ENCODE assay signal across 23 mouse cellular contexts in genomic region chr8:22043706-22044105, GRCm38 (mm10). TPM values are rescaled to one million over a fixed set of nuclear protein-coding genes. Genes with fewer than 3 reads are reported as not detected.
DNase-seq lines count a peak whose midpoint lies in the region; ATAC-seq and TF ChIP-seq lines count a peak whose summit lies in the region.
"Had no signal": no experiment of that assay in that cellular context is flagged by ENCODE, and none has a peak within 500 bp of the region (broad histone marks: within the 10 kb centered on the region; RNA-seq: fewer than 3 reads in every experiment).

No protein-coding gene starts in this region.

- H3K9ac ChIP-seq in hindbrain, embryonic 11.5 days (ENCODE audit: low read depth, low read length): no peak overlapping the region
- H3K9ac ChIP-seq in hindbrain, embryonic 14.5 days: no peak overlapping the region
- peak overlapping the region; percentile 8 for H3K9ac ChIP-seq in ES-Bruce4 (ENCODE audit: low read depth, poor library complexity, severe bottlenecking)
- H3K9ac ChIP-seq in neural tube, embryonic 11.5 days (ENCODE audit: low read length): no peak overlapping the region
- H3K9ac ChIP-seq: forebrain, postnatal 0 days; heart, embryonic 15.5 days; limb, embryonic 13.5 days had no signal

- no peak for TF ChIP-seq POLR2A in ES-Bruce4 (IDR thresholded peaks at IDR 0.05; ENCODE audit: insufficient read depth, low read length)

- ATAC-seq in hindbrain, embryonic 11.5 days (ENCODE audit: low FRiP score): peak; percentile 28; the same call in 1 of the 2 replicates
- ATAC-seq in hindbrain, embryonic 14.5 days (ENCODE audit: low FRiP score): no peak
- no peak for ATAC-seq in neural tube, embryonic 11.5 days (ENCODE audit: insufficient read depth, low FRiP score, low TSS enrichment)
- ATAC-seq: forebrain, postnatal 0 days had no signal

- H3K36me3 ChIP-seq in hindbrain, embryonic 11.5 days (ENCODE audit: control insufficient read depth, insufficient read depth, low read length): no peaks in the 10 kb centered on the region
- no peaks in the 10 kb centered on the region for H3K36me3 ChIP-seq in hindbrain, embryonic 14.5 days (replicated peaks; ENCODE audit: control insufficient read depth, insufficient read depth)
- H3K36me3 ChIP-seq in ES-Bruce4 (ENCODE audit: control insufficient read depth, insufficient read depth, low read length, poor library complexity, severe bottlenecking): no peaks in the 10 kb centered on the region
- H3K36me3 ChIP-seq in neural tube, embryonic 11.5 days (ENCODE audit: control insufficient read depth, insufficient read depth, low read length): no peaks in the 10 kb centered on the region
- H3K36me3 ChIP-seq: forebrain, embryonic 10.5 days; heart, embryonic 15.5 days; limb, embryonic 13.5 days had no signal

- no peak for TF ChIP-seq CTCF in ES-Bruce4 (IDR thresholded peaks at IDR 0.05; ENCODE audit: low read depth, low read length)

- 46% methylated on average over 12 of the region's 12 CpGs for WGBS in hindbrain, embryonic 11.5 days
- WGBS in hindbrain, embryonic 14.5 days: 53% methylated on average over 12 of the region's 12 CpGs
- WGBS in neural tube, embryonic 11.5 days: 50% methylated on average over 12 of the region's 12 CpGs

- H3K27ac ChIP-seq in hindbrain, embryonic 11.5 days (ENCODE audit: low read depth, low read length): no peak overlapping the region
- H3K27ac ChIP-seq in hindbrain, embryonic 14.5 days: no peak overlapping the region
- no peak overlapping the region for H3K27ac ChIP-seq in ES-Bruce4 (ENCODE audit: insufficient read depth, low read length)
- H3K27ac ChIP-seq in neural tube, embryonic 11.5 days (ENCODE audit: low read depth, low read length): no peak overlapping the region
- H3K27ac ChIP-seq: forebrain, embryonic 10.5 days; heart, embryonic 15.5 days; limb, embryonic 13.5 days had no signal

- peak; percentile 29 for DNase-seq in hindbrain, embryonic 11.5 days (ENCODE audit: low spot score)
- DNase-seq in hindbrain, embryonic 14.5 days (ENCODE audit: low spot score): no peak
- peak; percentile 9 for DNase-seq in embryo, embryonic 11.5 days (ENCODE audit: low read depth, low spot score)
- DNase-seq in neural tube, embryonic 11.5 days (ENCODE audit: low spot score): peak; percentile 57
- DNase-seq in cerebellum, adult 9-11 months: no peak
- DNase-seq in spleen, postnatal 14 days (ENCODE audit: low spot score in 2 of 2): no peak
- no peak for DNase-seq in gastrocnemius, postnatal 4 days (ENCODE audit: low spot score in 2 of 2)
- DNase-seq: adrenal gland, postnatal 36 days; cerebellum, adult 18-20 months; cerebellum, postnatal 36 days; forebrain, postnatal 0 days; heart, postnatal 4 days; kidney, adult 8-10 months; kidney, postnatal 36 days; layer of hippocampus, adult 9-11 months; lung, adult 2 months; lung, postnatal 36 days; right cerebral cortex, postnatal 25 days; thymus, postnatal 14 days had no signal

- H3K4me3 ChIP-seq in hindbrain, embryonic 11.5 days (ENCODE audit: low read depth, low read length): no peak overlapping the region
- H3K4me3 ChIP-seq in hindbrain, embryonic 14.5 days (replicated peaks; ENCODE audit: low read length): no peak overlapping the region
- H3K4me3 ChIP-seq in ES-Bruce4 (ENCODE audit: low read depth, low read length): peak overlapping the region; percentile 12; the same call in 1 of the 2 replicates
- no peak overlapping the region for H3K4me3 ChIP-seq in neural tube, embryonic 11.5 days (ENCODE audit: low read depth, low read length)
- H3K4me3 ChIP-seq: forebrain, embryonic 10.5 days; heart, embryonic 15.5 days; limb, embryonic 13.5 days had no signal

- H3K4me1 ChIP-seq in hindbrain, embryonic 11.5 days (replicated peaks; ENCODE audit: control insufficient read depth, insufficient read depth, low read length): no peaks in the 10 kb centered on the region
- H3K4me1 ChIP-seq in hindbrain, embryonic 14.5 days (replicated peaks; ENCODE audit: control insufficient read depth, insufficient read depth, low read length): 0 out of 2 replicates have a peak, but pooled peaks cover 2% of the 10 kb centered on the region
- peaks cover 6% of the 10 kb centered on the region for H3K4me1 ChIP-seq in ES-Bruce4 (ENCODE audit: control insufficient read depth, insufficient read depth, low read length)
- 0 out of 2 replicates have a peak, but pooled peaks cover 3% of the 10 kb centered on the region for H3K4me1 ChIP-seq in neural tube, embryonic 11.5 days (ENCODE audit: control insufficient read depth, insufficient read depth, low read length)
- H3K4me1 ChIP-seq: limb, embryonic 13.5 days had no signal

- no peaks in the 10 kb centered on the region for H3K9me3 ChIP-seq in hindbrain, embryonic 11.5 days (ENCODE audit: control insufficient read depth, low read length)
- no peaks in the 10 kb centered on the region for H3K9me3 ChIP-seq in hindbrain, embryonic 14.5 days (ENCODE audit: control insufficient read depth, low read length)
- H3K9me3 ChIP-seq in ES-Bruce4 (replicated peaks; ENCODE audit: control insufficient read depth, insufficient read depth, low read length, poor library complexity, severe bottlenecking): no peaks in the 10 kb centered on the region
- H3K9me3 ChIP-seq in neural tube, embryonic 11.5 days (ENCODE audit: control insufficient read depth, low read length): no peaks in the 10 kb centered on the region
- H3K9me3 ChIP-seq: forebrain, embryonic 10.5 days; heart, embryonic 15.5 days; limb, embryonic 13.5 days had no signal

- TF ChIP-seq EP300 in ES-Bruce4 (IDR thresholded peaks at IDR 0.05; ENCODE audit: insufficient read depth, low read depth, low read length): no peak

- no peak overlapping the region for H3K4me2 ChIP-seq in hindbrain, embryonic 11.5 days (replicated peaks; ENCODE audit: low read depth, low read length)
- H3K4me2 ChIP-seq in hindbrain, embryonic 14.5 days (replicated peaks): no peak overlapping the region
- H3K4me2 ChIP-seq in neural tube, embryonic 11.5 days (ENCODE audit: low read depth): no peak overlapping the region
- H3K4me2 ChIP-seq: heart, embryonic 15.5 days; limb, embryonic 13.5 days had no signal

- 0 out of 2 replicates have a peak, but pooled peaks cover 2% of the 10 kb centered on the region for H3K27me3 ChIP-seq in hindbrain, embryonic 11.5 days (ENCODE audit: control insufficient read depth, insufficient read depth, low read length)
- no peaks in the 10 kb centered on the region for H3K27me3 ChIP-seq in hindbrain, embryonic 14.5 days (ENCODE audit: control insufficient read depth, insufficient read depth, low read length)
- H3K27me3 ChIP-seq in ES-Bruce4 (ENCODE audit: control insufficient read depth, insufficient read depth, low read length, poor library complexity, severe bottlenecking): no peaks in the 10 kb centered on the region
- H3K27me3 ChIP-seq in neural tube, embryonic 11.5 days (ENCODE audit: control insufficient read depth, insufficient read depth, low read length): no peaks in the 10 kb centered on the region

RNA-seq across cellular contexts. Expression of gene Atp7b, which starts 16.4 kb away (rescaled TPM):
- polyA plus RNA-seq in hindbrain, embryonic 11.5 days (2014; fragmentation: Nextera tagmentation; extraction: Ambion mirVana): 1.3 and 1.9 TPM in 2 replicates
- polyA plus RNA-seq in hindbrain, embryonic 14.5 days (2014; fragmentation: Nextera tagmentation; extraction: Ambion mirVana): 1.9 and 2.0 TPM in 2 replicates
- polyA plus RNA-seq in ES-Bruce4 (2011; ENCODE audit: insufficient read depth, insufficient read length, low read depth, missing spikeins): 2.1 and 2.5 TPM in 2 replicates
- polyA plus RNA-seq in neural tube, embryonic 11.5 days (2014; fragmentation: Nextera tagmentation; extraction: Ambion mirVana): 1.5 and 1.6 TPM in 2 replicates
- under 1 TPM; 0.12 to 0.18 TPM for total RNA-seq in gastrocnemius, postnatal 4 days (2021)

RNA-seq across cellular contexts. Expression of gene Alg11, which starts 16.8 kb away (rescaled TPM):
- 32.3 and 34.1 TPM in 2 replicates for polyA plus RNA-seq in hindbrain, embryonic 11.5 days (2014; fragmentation: Nextera tagmentation; extraction: Ambion mirVana)
- 34.1 and 41.6 TPM in 2 replicates for polyA plus RNA-seq in hindbrain, embryonic 14.5 days (2014; fragmentation: Nextera tagmentation; extraction: Ambion mirVana)
- polyA plus RNA-seq in ES-Bruce4 (2011; ENCODE audit: insufficient read depth, insufficient read length, low read depth, missing spikeins): 24.2 and 28.5 TPM in 2 replicates
- polyA plus RNA-seq in neural tube, embryonic 11.5 days (2014; fragmentation: Nextera tagmentation; extraction: Ambion mirVana): 34.2 and 35.3 TPM in 2 replicates
- 10 to 100 TPM; 12.0 to 14.3 TPM for total RNA-seq in gastrocnemius, postnatal 4 days (2021)

Comparison
In these comparisons a context has a peak if more than half of its experiments do, and no peak if none do; other contexts are left out.
1. DNase-seq: peak in hindbrain, embryonic 11.5 days (single experiment), embryo, embryonic 11.5 days (single experiment) and neural tube, embryonic 11.5 days (single experiment); none in hindbrain, embryonic 14.5 days (single experiment), cerebellum, adult 9-11 months (single experiment), spleen, postnatal 14 days (0 of 2) and gastrocnemius, postnatal 4 days (0 of 2).